Mouse (Mus musculus) CD4-positive naive resting alpha-beta T cell, adult 76 days (primary cell): ENCODE results near the gene Olfr105-ps. TPM values are rescaled to one million over a fixed set of nuclear protein-coding genes. Genes with fewer than 3 reads are reported as not detected.

Experiments
- total RNA-seq: library from RNA; stranded (reverse); gene quantifications from one replicate; pipeline ENCODE4 v1.2.4, GENCODE M21; 2023

Olfr105-ps gene
- not detected for total RNA-seq

GRCm38 (mm10) chr17:37378733-37379132 is at the start of gene Olfr105-ps:
Gene Olfr105-ps (plus strand): TSS chr17:37379033.

GRCm38 (mm10) chr17:37339598-37339997 is 39.2 kb upstream of the Olfr105-ps start, which contains the start of gene Olfr103:
Gene Olfr103 (minus strand): TSS chr17:37339698.

GRCm38 (mm10) chr17:37359282-37359681 is 19.6 kb upstream of the Olfr105-ps start, which contains the start of gene Olfr104-ps:
Gene Olfr104-ps (plus strand): TSS chr17:37359582.

DNA sequence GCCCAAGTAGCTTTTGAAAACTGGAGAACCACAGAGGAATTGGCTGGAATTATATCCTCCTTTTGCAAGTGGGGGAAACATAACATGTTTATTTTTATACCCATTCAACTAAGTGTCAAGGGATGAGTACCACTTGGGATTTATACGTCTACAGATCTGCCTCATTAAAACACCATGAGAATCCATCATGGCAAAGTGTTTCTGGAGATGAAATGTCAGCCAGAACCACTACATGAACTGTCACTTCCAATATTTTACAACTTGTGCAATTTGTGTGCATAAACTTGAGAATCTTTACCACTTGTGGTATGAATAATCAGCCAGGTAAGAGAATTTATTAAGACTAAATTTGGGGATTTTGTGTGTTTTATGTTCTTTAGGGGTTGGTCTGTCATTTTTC is 11.3 kb downstream of the Olfr105-ps start, which contains the start of gene Olfr106-ps:
TSS of gene Olfr106-ps (plus strand) at position 301 of the 400 bp plus-strand sequence.

GRCm38 (mm10) chr17:37398926-37399325 is 20.1 kb downstream of the Olfr105-ps start, which contains the start of gene Olfr107:
Gene Olfr107 (plus strand): TSS chr17:37399226.

Other genes with a start within 250 kb of the Olfr105-ps start
- gene Olfr93, start 217.5 kb upstream of the Olfr105-ps start, total RNA-seq: not detected
- gene Ubd, start 185.1 kb upstream of the Olfr105-ps start, total RNA-seq: not detected
- gene Olfr94, start 178.0 kb upstream of the Olfr105-ps start, total RNA-seq: not detected
- not detected for gene Olfr95, start 165.9 kb upstream of the Olfr105-ps start, total RNA-seq
- gene Olfr96, start 158.9 kb upstream of the Olfr105-ps start, total RNA-seq: not detected
- not detected for gene Olfr97, start 141.7 kb upstream of the Olfr105-ps start, total RNA-seq
- gene Olfr98, start 115.3 kb upstream of the Olfr105-ps start, total RNA-seq: not detected
- gene H2-M3, start 108.8 kb upstream of the Olfr105-ps start, total RNA-seq: 32.4 TPM
- not detected for gene Olfr99, start 95.6 kb upstream of the Olfr105-ps start, total RNA-seq
- not detected for gene Olfr101, start 74.7 kb upstream of the Olfr105-ps start, total RNA-seq
- gene Olfr102, start 62.0 kb upstream of the Olfr105-ps start, total RNA-seq: not detected
- gene Olfr103, start 39.3 kb upstream of the Olfr105-ps start, total RNA-seq: not detected
- gene Olfr104-ps, start 19.5 kb upstream of the Olfr105-ps start, total RNA-seq: not detected
- gene Olfr106-ps, start 11.4 kb downstream of the Olfr105-ps start, total RNA-seq: not detected
- gene Olfr107, start 20.2 kb downstream of the Olfr105-ps start, total RNA-seq: not detected
- not detected for gene Olfr108, start 66.4 kb downstream of the Olfr105-ps start, total RNA-seq
- not detected for gene Olfr109, start 79.9 kb downstream of the Olfr105-ps start, total RNA-seq
- 0.44 TPM for gene H2-M2, start 104.5 kb downstream of the Olfr105-ps start, total RNA-seq
- gene Olfr110, start 113.4 kb downstream of the Olfr105-ps start, total RNA-seq: not detected
- gene Olfr111, start 129.0 kb downstream of the Olfr105-ps start, total RNA-seq: not detected
- not detected for gene Olfr112, start 190.4 kb downstream of the Olfr105-ps start, total RNA-seq
- not detected for gene Olfr113, start 198.6 kb downstream of the Olfr105-ps start, total RNA-seq
- not detected for gene Olfr114, start 213.7 kb downstream of the Olfr105-ps start, total RNA-seq
- gene Olfr115, start 248.1 kb downstream of the Olfr105-ps start, total RNA-seq: not detected
- not detected for gene Olfr116, start 248.2 kb downstream of the Olfr105-ps start, total RNA-seq